Mouse (Mus musculus) heart, postnatal 0 days (tissue): ENCODE data around the gene Mab21l2.

Source experiments
- CTCF ChIP-seq: IDR thresholded peaks from 2 replicates; pipeline ENCODE4 v1.5.1; 2016; ENCODE audit warnings: antibody characterized with exemption, control low read depth, low read depth
- EP300 ChIP-seq: IDR thresholded peaks from 2 replicates; pipeline ENCODE4 v1.6.1; 2016; ENCODE audit warnings: antibody characterized with exemption, low read depth

DNA sequence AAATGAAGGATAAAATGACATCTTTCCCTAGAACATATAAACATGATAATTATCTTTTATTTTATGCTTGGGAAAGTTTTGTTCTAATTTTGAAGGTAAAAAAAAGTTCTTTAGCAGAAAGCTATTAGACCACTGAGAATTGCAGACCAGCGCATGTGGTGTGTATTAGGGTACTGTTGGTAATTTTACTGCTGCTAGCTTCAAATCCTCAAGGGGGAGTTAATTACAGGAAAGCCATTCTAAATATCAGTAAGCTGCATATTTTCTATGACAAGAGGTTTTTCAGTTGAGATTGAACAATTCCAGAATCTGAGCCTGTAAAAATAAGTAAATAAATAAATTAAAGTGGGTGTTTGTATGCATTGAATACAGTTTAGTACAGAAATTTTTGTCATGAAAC is 11.7 kb downstream of the Mab21l2 start:
- TF ChIP-seq CTCF (no peak), EP300 (no peak)
